Mouse (Mus musculus) gonadal fat pad, adult 2 months (tissue): ENCODE results near the gene Ceacam10. TPM values are rescaled to one million over a fixed set of nuclear protein-coding genes. Genes with fewer than 3 reads are reported as not detected.
"Not testable (repeated sequence)": the region's sequence is repeated elsewhere in the genome, so short reads cannot be mapped to it uniquely, and the experiment has no call there.

ENCODE experiments used
- DNase-seq: peaks from one replicate; pipeline ENCODE4 v3.0.0-alpha.2; 2012; ENCODE audit warnings: low read depth
- polyA plus RNA-seq: library from polyadenylated mRNA; depleted of rRNA; stranded (reverse); fragments of >200 nt; gene quantifications from 2 replicates; pipeline ENCODE4 v1.2.3, GENCODE M21; 2012; rRNA removed

The Ceacam10 gene
- polyA plus RNA-seq: 533 and 579 TPM in 2 replicates

DNA sequence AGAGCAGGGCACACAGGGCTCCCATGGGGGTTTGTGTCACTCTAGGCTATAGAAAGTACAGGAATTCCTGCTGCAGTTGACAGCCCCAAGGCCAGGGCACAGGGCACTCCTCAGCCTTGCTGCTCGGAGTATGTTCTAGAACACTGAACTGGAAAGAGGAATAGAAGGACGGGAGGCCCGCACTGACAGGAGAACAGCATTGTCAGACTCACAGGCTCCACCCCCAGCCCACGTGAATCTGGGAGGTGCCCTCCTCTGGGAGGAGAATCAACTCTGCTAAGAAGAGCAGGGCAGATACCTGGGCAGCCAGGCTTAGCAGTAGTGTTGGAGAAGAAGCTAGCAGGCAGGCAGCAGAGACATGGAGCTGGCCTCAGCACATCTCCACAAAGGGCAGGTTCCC, at the start of gene Ceacam10:
Gene Ceacam10 (plus strand): TSS at position 289 of the 400 bp plus-strand sequence.
- not testable (repeated sequence) for DNase-seq

DNA sequence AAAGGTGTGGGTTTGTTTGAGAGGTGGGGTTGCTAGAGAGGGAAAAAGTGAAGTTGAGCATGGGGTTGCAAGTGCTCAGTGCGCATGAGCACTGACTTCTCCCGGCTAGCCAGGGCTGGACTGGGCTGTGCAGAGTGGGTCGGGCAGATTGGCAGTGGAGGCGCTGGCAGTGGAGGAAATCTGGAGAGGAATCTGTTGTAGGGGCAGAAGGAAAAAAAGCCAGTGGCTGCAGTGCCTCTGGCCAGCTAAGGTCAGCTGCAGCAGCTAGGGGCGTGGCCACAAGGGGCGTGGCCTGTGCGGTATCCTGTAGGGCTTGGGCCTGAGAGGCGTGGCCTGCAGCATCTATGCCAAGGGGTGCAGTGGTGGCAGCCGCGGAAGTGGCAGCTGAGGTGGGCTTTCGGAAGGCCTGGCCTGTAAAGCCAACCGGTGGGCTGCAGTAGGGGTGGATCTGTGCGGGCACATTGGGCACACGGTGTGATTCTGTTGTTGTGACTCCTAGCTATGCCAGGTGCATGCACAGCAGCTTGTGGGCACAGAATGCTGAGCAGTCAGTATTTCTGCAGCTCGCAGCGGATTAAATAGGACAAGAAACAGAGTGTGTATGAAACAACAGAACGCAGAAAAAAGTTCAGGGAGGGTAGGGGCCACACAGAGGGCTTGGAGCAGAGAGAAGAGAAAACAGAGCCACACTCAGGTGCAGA, 40.9 kb upstream of the Ceacam10 start:
- no peak for DNase-seq

DNA sequence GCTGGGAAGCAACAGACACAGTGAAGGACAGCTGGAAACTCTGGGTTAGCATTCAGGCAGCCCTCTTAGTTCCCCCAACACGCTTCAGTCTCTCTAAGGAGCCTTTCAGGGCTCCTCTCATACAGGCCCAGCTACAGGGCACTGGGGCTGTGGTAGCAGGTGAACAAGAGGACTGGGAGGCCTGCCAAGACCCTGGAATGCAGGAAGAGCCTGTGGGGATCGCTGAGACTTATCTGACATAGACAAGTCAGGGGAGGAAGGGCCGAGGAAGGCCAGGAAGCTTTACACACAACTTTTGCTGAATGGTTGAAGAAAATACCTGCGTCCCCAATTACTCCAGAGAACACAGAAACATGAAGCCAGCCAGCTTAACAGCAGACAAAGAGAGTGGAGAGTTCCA, 26.3 kb upstream of the Ceacam10 start:
- no peak for DNase-seq

DNA sequence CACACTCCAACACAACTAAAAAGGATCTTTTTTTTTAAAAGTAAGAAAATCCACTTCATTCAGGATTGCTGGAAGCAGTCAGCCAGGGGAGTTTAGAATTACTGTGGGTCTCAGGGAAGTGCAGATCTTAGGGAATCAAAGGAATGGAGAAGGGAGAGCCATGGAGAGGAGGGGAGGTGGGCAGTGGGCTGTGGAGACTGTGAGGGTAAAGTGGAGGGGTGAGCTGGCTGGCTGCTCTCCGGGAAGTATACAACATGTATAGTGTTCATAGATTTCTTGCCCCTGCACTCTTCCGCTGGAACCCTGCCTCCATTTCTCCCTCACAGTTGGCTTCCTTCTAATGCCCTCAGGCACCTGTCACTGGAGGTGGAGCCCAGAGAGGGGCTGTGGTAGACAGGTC, 25.4 kb upstream of the Ceacam10 start:
- DNase-seq: no peak

DNA sequence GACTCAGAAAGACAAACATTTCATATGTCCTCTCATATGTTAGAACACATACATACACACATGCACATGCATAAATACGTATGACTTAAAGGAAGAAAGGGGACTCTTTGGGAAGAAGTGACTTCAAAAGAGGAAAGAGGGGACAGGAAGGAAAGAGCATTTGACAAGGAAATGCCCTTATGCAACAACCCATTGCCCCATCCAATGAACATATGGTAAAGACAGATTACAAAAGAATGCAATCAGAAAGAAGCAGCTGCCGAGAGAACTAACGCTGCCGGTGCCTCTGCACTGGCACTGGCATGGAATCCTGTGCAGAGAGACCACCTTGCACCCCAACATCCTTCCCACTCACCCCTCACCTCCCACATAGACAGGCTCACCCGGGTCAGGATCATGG, 23.5 kb upstream of the Ceacam10 start:
- DNase-seq: no peak

DNA sequence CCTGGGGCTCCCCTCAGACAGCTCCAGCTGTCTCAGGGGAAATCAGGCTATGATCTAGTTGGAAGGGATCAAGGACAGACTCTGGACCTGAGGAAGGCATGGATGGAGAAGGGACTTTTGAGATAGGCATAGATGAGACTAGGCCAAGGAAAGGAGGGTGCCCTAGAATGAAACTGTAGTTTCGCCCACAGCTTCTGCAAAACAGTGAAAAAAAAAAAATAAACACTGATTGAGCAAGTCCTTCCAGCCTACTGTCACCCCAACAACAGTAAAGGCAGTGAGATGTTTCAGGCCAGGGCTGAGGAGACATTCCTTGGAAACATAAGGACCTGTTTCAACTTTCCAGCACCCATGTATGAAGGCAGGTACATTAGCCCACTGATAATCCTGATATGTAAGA, 18.5 kb upstream of the Ceacam10 start:
- no peak for DNase-seq

DNA sequence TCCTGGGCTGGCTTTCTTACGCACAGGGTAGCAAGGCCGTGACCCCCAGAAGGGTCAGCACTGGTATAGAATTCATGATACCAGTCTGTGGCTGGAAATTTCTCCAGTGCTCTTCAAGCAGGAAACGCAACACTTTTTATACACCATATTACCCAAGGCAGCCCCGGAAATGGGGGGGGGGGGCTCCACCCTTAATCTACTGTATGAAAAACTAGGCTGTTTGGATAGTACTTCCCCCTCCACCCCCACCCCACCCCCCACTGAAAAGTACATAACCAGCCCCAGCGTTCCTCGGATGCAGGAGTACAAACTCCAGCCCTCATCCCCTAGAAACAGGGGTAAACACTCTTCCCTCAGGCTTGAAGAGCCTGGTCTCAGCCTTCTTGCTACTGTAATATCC, 16.8 kb upstream of the Ceacam10 start, which contains the start of gene Cd177:
Gene Cd177 (minus strand): TSS at position 101 of the 400 bp plus-strand sequence.
- no peak for DNase-seq

DNA sequence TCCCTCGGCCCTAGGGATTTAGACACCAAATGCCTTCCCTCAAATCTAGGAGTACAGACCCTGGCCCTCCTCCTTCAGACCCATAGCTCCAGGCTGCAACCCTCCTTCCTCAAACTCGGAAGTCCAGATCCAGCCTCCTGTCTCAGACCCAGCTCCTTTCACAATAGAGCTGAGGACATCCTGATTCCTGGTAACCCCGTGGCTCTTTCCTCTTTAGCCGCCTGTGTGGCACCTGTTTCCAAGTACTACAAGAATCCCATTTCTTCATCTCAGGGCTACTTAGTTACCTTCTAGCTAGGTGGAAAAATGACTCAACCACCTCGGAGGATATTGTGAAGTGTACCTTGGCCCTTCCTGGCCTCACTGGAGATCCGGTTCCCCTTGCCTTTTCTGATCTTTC, 15.8 kb upstream of the Ceacam10 start:
- DNase-seq: peak; percentile 10

DNA sequence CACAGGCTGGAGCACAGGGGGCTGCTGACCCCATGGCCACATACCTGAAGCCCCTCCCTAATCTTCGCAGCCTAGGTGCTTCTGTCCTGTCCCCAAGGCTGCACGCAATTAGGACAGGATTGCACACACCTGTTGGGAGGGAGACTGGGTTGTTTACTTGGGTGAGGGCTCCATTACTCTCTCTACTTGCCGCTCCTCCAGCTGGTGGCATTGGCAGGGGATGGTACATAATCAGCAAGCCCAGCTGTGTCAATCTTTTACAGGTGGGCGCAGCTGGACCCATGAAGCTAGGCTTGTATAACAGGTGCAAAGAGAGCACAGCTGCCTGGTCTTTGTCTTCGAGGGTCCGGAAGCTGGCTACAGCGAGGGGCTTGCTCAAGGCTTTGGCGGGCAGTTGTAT, 14.4 kb upstream of the Ceacam10 start:
- no peak for DNase-seq

DNA sequence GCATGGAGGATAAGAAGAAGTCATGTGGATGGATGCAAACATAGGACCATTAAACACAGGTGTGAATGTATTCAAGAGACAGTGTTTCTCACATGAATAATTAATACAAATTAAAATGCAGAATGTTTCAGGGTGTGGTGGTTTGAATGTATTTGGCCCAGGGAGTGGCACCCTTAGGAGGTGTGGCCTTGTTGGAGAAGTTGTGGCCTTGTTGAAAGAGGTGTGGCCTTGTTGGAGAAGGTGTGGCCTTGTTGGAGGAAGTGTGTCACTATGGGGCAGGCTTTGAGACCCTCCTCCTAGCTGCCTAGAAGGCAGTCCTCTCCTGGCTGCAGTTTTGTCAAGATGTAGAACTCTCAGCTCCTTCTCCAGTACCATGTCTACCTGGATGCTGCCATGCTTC, 5.6 kb upstream of the Ceacam10 start:
- no peak for DNase-seq

DNA sequence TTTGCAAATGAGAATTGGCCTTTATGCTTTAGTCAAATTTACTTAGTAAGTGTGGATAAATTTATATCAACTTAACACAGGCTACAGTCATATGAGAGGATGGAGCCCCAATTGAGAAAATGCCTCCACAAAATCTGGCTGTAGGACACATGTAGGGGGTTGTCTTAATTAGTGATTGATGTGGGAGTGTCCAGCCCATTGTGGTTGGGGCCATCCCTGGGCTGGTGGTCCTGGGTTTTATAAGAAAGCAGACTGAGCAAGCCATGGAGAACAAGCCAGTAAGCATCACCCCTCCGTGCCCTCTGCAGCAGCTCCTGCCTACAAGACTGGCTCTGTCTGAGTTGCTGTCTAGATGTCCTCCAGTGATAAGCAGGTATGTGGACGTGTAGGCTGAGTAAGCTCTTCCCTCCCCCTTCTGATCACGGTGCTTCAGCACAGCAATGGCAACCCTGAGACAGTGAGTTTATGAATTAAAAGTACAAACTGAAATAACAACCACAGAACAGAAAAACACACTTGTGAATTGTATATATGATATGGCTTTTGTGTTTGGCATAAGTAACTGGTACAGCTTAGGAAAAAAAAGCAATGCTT, 3.0 kb upstream of the Ceacam10 start:
- no peak for DNase-seq

DNA sequence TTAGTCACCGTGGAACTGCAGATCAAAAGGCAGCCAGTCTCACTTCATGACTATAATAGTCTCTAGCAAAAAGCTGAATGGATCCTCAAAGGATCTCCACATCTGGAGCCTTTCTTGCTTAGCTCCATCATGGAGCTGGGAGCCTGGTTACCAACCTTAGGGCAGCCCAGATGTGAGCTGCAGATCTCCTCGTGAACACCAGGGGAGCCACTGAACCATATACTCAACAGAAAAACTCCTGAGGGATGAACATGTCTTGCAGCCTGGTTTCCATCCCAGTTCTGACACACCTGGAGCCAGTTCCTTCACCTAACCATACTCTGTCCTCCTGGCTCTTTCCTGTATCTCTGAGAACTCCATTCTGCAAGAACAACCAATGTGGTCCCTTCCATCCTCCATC, 861 bp upstream of the Ceacam10 start:
- no peak for DNase-seq

DNA sequence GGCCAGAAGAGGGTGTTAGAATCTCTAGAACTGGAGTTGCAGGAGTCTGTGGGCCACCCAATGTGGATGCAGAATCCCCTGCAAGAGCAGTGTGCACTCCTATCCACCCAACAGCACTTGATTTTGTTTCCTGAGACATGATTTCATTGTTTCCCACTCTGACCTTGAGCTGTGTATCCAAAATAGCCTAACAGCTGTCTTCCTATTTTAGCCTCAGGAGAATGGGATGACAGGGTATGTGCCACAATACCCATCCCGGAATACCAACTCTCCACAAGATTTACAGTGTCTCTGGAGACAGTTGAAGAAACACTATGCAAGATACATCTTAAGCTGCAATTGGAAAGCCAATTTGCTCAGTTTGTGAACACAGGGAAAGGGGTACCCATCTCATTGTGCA, 20.9 kb downstream of the Ceacam10 start:
- DNase-seq: no peak

DNA sequence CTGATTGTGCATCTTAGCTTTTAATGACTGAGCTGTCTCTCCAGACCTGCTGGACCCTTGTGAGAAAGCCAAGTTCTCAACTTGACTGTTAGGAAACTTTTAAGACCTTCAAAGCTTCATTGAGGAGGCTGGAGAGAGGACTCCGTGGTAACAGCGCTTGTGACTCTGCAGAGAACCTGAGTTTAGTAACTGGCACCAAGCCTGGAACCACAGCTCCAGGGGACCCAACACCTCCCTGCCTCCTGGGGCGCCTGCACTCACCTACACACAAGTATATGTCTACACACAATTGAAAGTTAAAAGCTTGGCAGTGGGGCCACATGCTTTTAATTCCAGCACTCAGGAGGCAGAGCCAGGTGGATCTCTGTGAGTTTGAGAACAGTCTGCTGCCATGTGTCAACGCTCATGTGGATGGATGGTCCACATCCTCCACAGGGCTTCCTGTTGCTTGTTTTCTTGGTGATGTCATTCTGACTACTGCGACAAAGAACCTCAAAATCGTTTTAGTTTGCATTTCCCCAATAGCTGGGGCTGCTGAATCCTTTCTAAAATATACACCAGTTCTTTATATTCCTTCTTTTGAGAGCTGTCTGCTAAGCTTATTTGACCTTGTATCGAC, 25.3 kb downstream of the Ceacam10 start:
- DNase-seq: no peak

DNA sequence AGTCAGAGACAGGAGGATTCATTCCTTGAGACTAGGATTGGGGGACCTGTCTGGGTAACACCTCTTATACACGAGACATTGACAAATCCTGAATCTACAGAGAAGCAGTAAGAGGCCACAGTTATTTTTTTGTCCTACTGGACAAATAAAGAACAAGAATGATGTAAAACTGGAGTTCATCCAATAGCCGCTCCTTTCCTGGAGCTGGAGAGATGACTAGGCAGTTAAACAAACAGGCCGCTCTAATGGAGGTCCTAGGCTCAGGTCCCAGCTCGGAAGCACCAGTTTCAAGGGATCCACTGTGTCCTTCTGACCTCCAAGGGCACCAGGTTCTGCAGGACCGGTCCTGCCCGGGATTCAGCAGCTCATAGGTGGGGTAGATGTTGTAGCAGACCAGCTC, 27.8 kb downstream of the Ceacam10 start:
- DNase-seq: no peak

DNA sequence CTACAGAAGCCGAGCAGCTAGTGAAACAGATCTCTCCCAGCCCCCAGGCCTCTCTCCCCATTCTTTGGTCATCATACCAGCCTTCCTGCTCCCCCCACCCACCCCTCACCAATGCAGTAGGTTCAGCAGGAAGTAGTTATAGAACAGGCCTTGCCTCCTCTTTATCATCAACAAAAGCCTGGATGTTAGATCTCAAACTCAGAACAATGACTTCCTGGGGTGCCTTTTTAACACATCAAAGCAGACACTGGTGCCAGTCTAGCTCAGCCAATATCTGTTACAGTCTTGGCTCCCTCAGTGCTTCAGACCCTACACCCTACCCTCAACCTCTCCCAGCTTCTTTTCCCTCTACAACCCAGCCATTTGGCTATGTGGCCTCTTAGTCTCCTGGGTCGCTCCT, 32.0 kb downstream of the Ceacam10 start:
- DNase-seq: no peak

DNA sequence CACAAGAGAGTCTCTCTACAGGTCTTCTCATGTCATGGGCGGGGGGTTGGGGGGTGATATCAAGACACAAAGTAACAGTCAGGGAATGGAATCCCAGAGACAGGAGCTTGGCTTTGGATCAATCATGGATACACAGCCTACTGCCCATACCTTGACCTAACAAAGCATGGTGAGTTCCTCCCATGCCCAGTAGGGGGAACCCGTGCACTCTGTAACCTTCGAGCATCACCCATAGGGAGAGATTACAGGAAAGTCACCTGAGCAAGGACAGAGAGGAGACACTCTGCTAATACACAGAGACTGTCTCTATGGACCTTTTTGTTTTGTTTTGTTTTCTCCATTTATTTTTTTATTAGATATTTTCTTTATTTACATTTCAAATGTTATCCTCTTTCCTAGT, 40.5 kb downstream of the Ceacam10 start:
- no peak for DNase-seq

DNA sequence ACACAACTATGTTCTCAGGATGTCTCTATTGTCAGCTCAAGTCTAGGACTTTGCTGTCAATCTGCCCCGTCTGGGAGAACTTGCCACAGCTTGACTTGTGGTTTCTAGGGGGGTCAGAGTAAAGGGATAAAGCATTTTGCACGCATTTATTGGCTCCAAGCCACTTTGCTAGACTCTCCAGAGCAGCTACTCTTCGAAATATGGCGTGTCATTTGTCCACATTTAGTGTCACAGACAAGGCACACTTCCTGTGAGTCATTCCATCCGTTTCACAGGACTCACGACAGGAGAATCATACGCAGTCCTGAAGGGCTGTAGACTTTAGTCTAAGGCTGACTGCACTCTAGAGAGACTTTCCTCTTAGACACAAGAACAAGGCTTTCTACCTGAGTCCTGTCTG, 47.4 kb downstream of the Ceacam10 start:
- DNase-seq: no peak

DNA sequence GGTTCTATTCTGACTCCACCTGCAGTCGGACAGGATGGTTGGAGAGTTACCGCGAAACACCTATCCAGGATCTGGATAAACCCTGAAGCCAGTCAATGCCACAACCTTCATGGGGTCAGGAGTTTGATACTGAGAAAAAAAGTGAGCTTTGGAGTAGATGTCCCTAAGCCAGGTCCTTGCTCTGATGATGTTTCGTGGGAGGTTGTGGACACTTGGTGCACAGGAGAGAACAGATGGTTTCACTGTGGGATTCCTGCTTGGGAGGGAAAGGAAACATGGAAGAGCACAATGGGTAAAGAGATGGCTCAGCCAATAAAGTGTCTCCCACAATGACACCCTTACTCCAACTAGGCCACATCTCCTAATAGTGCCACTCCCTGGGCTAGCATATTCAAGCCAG, 50.2 kb downstream of the Ceacam10 start:
- no peak for DNase-seq
